Mouse (Mus musculus): ENCODE results near the gene Lypd6. TPM values are rescaled to one million over a fixed set of nuclear protein-coding genes. Genes with fewer than 3 reads are reported as not detected.

Gene Lypd6
- 1 to 10 TPM; 3.1 to 6.0 TPM for total RNA-seq (2021)
- long read RNA-seq, experiment 1, partial matches to known transcripts, result 0 of 3 reads
- long read RNA-seq, experiment 1, other reads (novel, unspliced or antisense), result 1 of 3 reads
- long read RNA-seq, experiment 2, result 0 reads

- DNase-seq, result peak; percentile 59
Observed at GRCm38 (mm10) chr2:50066246-50066967, at the start of gene Lypd6. TSS of gene Lypd6 (plus strand) at chr2:50066429.

DNA sequence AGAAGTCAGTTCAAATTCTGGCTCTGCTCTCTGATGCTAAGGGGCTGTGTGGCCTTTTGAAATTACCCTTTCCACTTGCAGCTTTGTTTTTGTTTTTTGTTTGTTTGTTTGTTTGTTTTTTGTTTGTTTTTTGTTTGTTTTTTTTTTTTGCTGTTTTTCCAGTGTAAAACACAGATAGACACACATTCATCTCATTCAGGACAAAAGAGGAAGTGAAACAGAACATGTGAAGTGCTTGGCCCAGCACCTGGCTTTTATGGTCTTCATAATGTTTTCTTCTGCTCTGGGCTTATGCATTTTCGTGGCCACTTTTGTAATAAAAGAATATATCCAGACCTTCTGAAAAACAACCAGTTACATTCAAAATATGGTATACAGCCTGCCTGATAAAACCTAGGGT lies 46.8 kb upstream of the Lypd6 start:
- DNase-seq, result no peak

DNA sequence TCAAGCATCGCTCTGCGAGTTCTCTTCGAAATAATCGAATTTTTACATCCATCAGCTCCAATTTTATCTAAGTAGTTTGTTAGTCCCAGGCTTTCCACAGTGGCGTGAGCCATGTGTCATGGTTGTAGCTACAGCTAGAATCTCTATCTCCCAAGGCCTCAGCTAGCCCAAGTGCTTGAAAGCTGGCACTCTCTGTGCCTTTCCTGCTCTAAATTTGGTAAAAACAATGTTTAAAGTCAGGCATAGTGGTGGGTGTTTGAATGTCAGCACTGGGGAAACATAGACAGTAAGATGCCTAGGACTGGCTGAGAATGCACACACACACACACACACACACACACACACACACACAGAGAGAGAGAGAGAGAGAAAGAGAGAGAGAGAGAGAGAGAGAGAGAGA lies 40.7 kb upstream of the Lypd6 start:
- DNase-seq, result no peak

GRCm38 (mm10) chr2:50028930-50029329 lies 37.3 kb upstream of the Lypd6 start:
- no peak for DNase-seq

GRCm38 (mm10) chr2:50044170-50044870 lies 21.9 kb upstream of the Lypd6 start:
- DNase-seq, result no peak

- no peak for DNase-seq
Observed at GRCm38 (mm10) chr2:50044871-50045470, 21.3 kb upstream of the Lypd6 start.

DNA sequence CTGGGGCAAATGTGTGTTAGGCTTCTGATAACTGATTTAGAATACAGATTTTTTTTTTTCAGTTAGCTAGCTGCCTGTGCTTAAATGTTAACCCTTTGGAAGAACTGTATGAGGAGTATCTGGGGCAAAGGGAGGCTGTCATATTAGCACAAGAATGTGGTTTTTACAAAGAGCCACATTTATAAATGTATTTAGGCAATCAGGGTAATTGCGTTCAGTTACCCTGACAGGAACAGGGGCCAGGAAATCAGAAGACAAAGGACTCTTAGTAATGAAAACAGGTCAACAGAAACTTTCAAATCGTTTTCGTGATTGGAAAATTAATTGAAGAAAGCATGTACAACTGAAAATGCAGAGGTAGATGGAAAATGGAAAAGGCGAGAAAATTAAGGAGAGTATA lies 20.4 kb upstream of the Lypd6 start:
- DNase-seq, result no peak

- DNase-seq, result no peak
Observed at GRCm38 (mm10) chr2:50048442-50048841, 17.8 kb upstream of the Lypd6 start.

GRCm38 (mm10) chr2:50053893-50054292 lies 12.3 kb upstream of the Lypd6 start:
- DNase-seq, result no peak

- DNase-seq, result no peak
Observed at GRCm38 (mm10) chr2:50065902-50066245, 355 bp upstream of the Lypd6 start.

DNA sequence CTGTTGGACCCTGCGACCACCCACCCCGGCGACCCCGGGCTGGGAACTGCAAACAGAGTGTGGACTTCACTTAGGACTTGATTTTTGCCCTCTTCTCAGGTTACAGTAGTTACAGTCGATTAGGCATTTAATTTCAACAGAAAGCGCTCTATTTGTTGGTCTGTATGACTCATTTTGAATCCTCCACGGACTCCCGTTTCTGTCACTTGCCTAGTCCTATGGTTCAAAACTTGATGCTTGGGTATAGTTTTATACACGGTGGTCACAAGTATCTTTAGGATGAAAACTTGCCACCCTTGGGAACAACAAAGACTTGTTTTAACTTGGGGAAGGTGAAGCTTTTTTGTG lies 713 bp downstream of the Lypd6 start:
- DNase-seq, result no peak

DNA sequence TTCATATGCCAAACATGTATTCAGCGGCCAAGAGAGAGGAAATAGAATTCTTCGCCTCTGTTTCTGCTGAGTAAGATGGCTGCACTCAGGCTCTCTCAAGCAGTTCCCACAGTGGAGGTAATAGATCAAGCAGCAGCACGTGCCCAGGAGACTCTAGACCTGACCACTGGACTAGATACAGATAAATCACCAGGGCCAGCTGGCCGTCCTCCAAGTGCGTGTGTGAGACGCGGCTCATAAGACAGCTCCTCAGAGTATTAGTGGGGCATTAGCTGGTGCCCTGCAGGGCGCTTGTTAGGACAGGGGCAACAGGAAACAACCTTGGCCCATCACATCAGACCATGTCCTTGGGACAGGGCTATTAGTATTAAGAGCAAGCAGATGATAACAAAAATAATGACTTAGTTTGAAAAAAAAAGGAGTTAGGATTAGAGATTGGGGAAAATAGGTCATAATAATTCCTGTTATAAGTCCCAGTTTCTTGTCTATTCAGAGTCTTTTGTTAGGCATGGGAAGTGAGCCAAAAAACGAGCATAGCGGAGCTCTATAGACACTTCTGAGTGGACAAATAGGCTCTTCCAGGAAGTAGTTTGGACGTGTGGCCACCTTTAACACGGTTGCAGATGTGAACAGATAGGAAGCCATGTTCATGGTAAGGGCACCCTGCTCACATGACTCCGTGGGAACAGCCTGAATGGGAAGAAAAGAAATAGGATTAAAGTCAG lies 3.5 kb downstream of the Lypd6 start:
- peak; percentile 15 for DNase-seq

- DNase-seq, result no peak
Observed at GRCm38 (mm10) chr2:50072158-50072557, 5.9 kb downstream of the Lypd6 start.

GRCm38 (mm10) chr2:50084746-50085145 lies 18.5 kb downstream of the Lypd6 start:
- DNase-seq, result no peak

- no peak for DNase-seq
Observed at GRCm38 (mm10) chr2:50087761-50088160, 21.5 kb downstream of the Lypd6 start.

DNA sequence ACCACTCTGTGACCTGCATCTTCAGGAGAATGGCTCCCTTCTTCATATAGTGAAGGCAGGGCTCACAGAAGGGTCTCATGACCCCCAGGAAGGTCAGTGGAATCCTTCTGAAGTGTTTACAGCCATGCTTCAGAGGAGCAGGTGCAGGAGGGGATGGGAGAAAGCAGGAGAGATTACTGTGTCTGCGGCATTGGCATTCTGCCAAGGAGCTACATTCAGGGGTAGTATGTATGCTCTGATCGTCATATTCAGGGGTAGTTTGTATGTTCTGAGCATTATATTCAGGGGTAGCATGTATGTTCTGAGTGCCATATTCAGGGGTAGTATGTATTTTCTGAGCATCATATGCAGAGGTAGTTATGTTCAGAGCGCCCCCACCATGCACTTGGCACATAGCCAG lies 30.1 kb downstream of the Lypd6 start:
- DNase-seq, result no peak

DNA sequence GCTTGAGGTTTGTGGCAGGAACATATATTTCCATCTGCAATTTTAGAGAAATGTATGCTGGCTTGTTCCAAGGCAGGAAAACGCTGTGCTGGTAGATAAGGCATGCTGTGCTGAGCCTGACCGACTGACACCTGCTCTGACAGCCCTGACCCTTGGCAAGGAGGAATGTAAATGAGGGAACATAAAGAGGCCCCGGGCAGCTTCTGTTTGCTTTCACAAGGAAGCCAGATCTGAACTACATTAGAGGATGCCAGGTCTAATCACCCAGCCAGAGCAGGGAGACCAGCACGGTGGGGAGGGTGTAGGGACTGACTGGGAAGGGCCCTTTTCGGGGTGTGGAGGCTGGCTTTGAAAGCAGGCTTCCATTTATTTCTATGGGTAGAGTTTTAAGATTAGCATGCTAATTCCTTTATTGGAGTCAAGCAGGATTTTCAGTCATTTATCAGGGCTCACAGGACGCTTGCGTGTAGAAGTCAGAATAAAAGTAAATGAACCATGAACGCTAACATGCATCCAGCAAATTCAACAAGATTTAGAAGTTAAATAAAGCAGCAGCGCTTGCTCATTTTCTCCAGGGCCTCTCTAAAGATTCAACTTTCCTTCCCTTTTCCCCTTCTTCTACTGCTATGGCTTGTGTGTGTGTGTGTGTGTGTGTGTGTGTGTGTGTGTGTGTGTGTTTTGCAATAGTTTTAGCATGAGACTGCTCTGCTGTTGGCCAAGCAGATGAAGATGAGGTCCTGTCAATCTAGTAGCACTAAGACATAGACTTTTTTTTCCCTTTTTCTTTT lies 34.3 kb downstream of the Lypd6 start:
- DNase-seq, result no peak

DNA sequence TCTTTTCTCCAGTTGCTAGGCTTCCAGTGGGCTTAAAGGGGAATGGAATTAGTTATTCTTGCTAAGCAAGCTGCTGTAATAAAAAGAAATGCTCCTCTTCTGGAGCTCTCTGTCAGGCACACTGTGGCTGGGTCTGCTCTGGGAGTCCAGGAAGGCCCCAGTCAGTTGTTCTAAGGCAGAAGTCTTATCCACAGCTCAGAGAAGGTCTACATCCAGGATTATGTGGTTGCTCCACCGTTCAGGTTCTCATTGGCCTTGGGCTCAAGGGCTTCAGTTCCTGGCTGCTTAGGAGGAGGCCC lies 34.9 kb downstream of the Lypd6 start:
- no peak for DNase-seq

DNA sequence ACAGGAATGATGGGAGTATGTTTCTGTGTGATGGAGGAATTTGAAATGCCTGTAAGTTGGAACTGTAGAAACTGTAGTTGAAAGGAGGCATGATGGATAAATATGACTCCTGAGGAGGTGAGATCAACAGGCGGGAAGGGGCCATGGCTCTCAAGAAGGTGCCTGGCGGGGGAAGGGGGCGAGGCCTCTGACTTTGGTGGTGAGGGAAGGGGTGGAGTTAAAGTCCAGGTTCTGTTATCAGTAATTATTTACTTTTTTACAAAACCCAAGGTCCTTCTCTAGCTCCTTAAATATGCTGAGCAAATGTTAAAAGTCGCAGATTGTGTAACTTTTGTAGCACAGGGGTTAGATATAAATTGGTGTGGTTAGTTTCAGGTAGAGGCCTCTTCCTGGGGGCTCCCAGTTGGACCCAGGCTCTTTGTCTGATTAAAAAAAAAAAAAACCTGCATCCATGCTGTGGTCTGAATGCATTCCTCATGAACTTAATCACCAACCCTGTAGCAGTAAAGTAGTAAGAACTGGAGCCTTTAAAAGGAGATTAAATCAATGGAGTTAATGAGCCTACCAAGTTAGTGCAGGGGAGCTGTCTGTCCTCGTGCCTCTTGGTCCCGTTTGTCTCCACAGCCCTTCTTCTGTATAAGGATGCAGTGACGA lies 37.7 kb downstream of the Lypd6 start:
- no peak for DNase-seq

DNA sequence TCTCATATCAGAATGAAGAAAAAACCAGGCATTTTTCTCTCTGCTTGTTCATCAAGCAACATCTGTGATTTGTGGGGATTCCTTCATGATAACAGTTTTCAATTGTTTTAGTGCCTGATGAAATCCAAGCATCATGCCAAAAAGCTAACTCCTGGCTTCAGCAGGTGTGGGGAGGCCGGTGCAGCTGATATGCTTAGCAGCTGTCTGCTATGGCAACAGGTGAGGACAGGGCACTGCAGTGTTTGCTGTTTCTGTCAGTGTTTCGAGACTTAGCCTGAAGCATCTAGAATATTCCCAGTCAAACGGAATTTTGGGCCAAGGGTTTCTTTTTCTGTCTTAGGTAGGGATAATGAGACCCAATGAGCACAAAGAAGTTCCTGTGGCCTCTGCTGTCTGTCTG lies 39.4 kb downstream of the Lypd6 start:
- DNase-seq, result no peak

GRCm38 (mm10) chr2:50105992-50106391 lies 39.8 kb downstream of the Lypd6 start:
- DNase-seq, result no peak

- no peak for DNase-seq
Observed at GRCm38 (mm10) chr2:50106879-50107278, 40.6 kb downstream of the Lypd6 start.
